Mouse (Mus musculus) forebrain, embryonic 14.5 days (tissue): ENCODE data around the gene Ndrg4. TPM values are rescaled to one million over a fixed set of nuclear protein-coding genes. Genes with fewer than 3 reads are reported as not detected.
A peak's percentile ranks its signal among the peaks of the same experiment; 100 is the strongest.

Experiments
- ATAC-seq: fragments of 200-750 bp; cut with Nextera tagmentation; 2 replicates; pipeline ENCODE4 v1.8.0; 2017; ENCODE audit warnings: mild to moderate bottlenecking, moderate library complexity
- DNase-seq: peaks from one replicate; pipeline ENCODE4 v3.0.0-alpha.2; 2015; ENCODE audit warnings: low spot score
- H3K27ac ChIP-seq: fragments of 300-500 bp; sonication (generic); 2 replicates; pipeline ENCODE4 v1.5.1; 2014; ENCODE audit warnings: low read depth, mild to moderate bottlenecking, control low read depth, low read length, moderate library complexity
- H3K27me3 ChIP-seq: fragments of 300-500 bp; sonication (generic); replicated peaks from 2 replicates; pipeline ENCODE4 v1.6.1; 2014; ENCODE audit warnings: low read length, control low read depth, mixed read lengths; ENCODE audit not compliant: control insufficient read depth, insufficient read depth
- H3K36me3 ChIP-seq: fragments of 300-500 bp; sonication (generic); 2 replicates; pipeline ENCODE4 v1.6.1; 2014; ENCODE audit warnings: low read length, control low read depth; ENCODE audit not compliant: control insufficient read depth, insufficient read depth
- H3K4me1 ChIP-seq: fragments of 300-500 bp; sonication (generic); 2 replicates; pipeline ENCODE4 v1.6.1; 2014; ENCODE audit warnings: antibody characterized with exemption, low read length, control low read depth; ENCODE audit not compliant: control insufficient read depth, insufficient read depth
- H3K4me2 ChIP-seq: fragments of 300-500 bp; sonication (generic); 2 replicates; pipeline ENCODE4 v1.6.1; 2014; ENCODE audit warnings: mild to moderate bottlenecking, control low read depth, low read length
- H3K4me3 ChIP-seq: fragments of 300-500 bp; sonication (generic); 2 replicates; pipeline ENCODE4 v1.5.1; 2014; ENCODE audit warnings: low read depth, low read length, control low read depth
- H3K9ac ChIP-seq: fragments of 300-500 bp; sonication (generic); 2 replicates; pipeline ENCODE4 v1.6.1; 2014; ENCODE audit warnings: mild to moderate bottlenecking, low read length, control low read depth, moderate library complexity
- H3K9me3 ChIP-seq: fragments of 300-500 bp; sonication (generic); replicated peaks from 2 replicates; pipeline ENCODE4 v1.6.1; 2016; ENCODE audit warnings: low read length, control low read depth, mixed read lengths; ENCODE audit not compliant: control insufficient read depth
- WGBS: fragments of 180-500 bp; shearing (Covaris S2); extraction: QIAGEN DNeasy Blood & Tissue Kit; methylation state at CpG from one replicate; pipeline ENCODE4 v1.1.7; 2014; 5-methylcytosine and 5-hydroxymethylcytosine counted together
- polyA plus RNA-seq: library from polyadenylated mRNA; unstranded; fragments of >200 nt; fragmentation: Nextera tagmentation; extraction: Ambion mirVana; gene quantifications from 2 replicates; pipeline ENCODE4 v1.2.1, GENCODE M21; 2014

The Ndrg4 gene
- polyA plus RNA-seq, 1 experiment from 2014 or later = 154 TPM

DNA sequence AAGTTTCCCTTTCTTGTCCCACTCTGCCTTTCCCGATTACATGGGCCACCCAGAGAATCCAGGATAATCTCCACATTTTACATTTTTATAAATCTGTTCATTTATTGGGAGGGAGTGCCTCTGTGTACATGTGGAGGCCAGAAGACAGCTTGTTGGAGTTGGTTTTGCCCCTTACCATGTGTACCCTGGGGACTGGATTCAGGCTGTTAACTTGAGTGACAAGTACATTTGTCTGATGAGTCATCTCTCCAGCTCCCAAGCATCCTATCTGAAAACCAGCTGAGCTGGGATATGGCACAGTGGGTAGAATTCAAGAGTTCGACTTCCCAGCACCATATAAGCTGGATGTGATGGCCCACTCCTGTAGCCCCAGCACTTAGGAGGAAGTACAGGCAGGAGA is 6.8 kb upstream of the Ndrg4 start:
- ATAC-seq (no peak), DNase-seq (no peak)
- Histone ChIP-seq H3K36me3 (no peaks in the 10 kb centered on the region), H3K27me3 (no peaks in the 10 kb centered on the region), H3K27ac (no peak overlapping the region), H3K9me3 (no peaks in the 10 kb centered on the region), H3K9ac (no peak overlapping the region), H3K4me2 (no peak overlapping the region), H3K4me1 (peaks cover 3% of the 10 kb centered on the region; the same call in 1 of the 2 replicates), H3K4me3 (no peak overlapping the region)
- 90% methylated on average over 2 of the region's 2 CpGs for WGBS

DNA sequence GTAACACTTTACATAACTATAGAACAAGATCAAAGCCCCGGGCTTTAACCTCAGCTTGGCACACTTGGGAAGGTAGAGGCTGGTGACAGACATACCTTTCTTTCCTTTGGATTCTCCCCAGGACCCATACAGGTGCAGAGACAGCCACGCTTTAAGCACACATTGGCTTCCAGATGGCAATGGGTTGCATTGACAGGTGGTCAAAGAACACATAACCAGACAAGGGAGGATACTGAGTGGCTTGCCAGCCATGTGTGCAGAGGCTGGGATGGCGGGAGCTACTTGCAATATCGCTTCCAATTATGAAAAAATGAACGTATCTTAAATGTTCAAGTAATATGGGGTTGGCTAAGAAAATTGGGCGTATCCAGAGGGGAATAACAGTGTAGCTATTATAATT is 4.9 kb upstream of the Ndrg4 start:
- H3K9ac ChIP-seq = no peak overlapping the region
- ATAC-seq (no peak), DNase-seq (no peak)
- no peak overlapping the region for H3K4me2 ChIP-seq
- H3K36me3 ChIP-seq = no peaks in the 10 kb centered on the region
- WGBS = 85% methylated on average over 6 of the region's 6 CpGs
- H3K27me3 ChIP-seq = peaks cover 3% of the 10 kb centered on the region; the same call in 1 of the 2 replicates
- no peaks in the 10 kb centered on the region for H3K9me3 ChIP-seq
- H3K4me3 ChIP-seq = no peak overlapping the region
- H3K4me1 ChIP-seq = peaks cover 3% of the 10 kb centered on the region; the same call in 1 of the 2 replicates
- no peak overlapping the region for H3K27ac ChIP-seq

DNA sequence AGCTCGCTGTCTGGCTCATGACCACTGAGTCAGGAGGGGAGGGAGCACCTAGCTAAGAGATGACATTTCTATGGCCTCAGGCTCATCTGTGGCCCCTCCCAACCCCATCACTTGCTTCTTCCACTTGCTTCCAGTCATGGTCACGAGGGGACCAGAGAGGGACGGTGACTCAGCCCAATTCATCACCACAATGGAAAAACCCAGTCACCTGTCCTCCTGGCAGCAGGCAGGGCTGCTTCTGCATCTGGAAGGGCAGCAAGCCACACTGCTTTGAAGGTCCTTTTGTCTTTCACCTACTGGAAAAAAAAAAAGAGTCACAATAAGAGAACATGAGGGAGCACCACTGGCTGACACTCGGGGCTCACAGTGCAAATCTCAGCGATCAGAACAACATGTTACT is 4.0 kb upstream of the Ndrg4 start:
- DNase-seq (no peak), ATAC-seq (no peak)
- Histone ChIP-seq H3K4me1 (peaks cover 3% of the 10 kb centered on the region; the same call in 1 of the 2 replicates), H3K9me3 (no peaks in the 10 kb centered on the region), H3K27me3 (peaks cover 9% of the 10 kb centered on the region; the same call in 1 of the 2 replicates), H3K9ac (no peak overlapping the region), H3K4me2 (no peak overlapping the region), H3K36me3 (no peaks in the 10 kb centered on the region), H3K27ac (no peak overlapping the region), H3K4me3 (no peak overlapping the region)
- WGBS = 85% methylated on average over 5 of the region's 5 CpGs

GRCm38 (mm10) chr8:95677591-95678023 is 827 bp downstream of the Ndrg4 start:
- peak overlapping the region; percentile 84 for H3K4me2 ChIP-seq
- 2% methylated on average over 11 of the region's 48 CpGs for WGBS
- DNase-seq = peak; percentile 42
- no peaks in the 10 kb centered on the region for H3K36me3 ChIP-seq
- H3K4me1 ChIP-seq = peaks cover 3% of the 10 kb centered on the region; the same call in 1 of the 2 replicates
- H3K27ac ChIP-seq = no peak overlapping the region
- ATAC-seq = peak; percentile 77
- peaks cover 22% of the 10 kb centered on the region for H3K27me3 ChIP-seq
- peak overlapping the region; percentile 71 for H3K9ac ChIP-seq
- H3K4me3 ChIP-seq = peak overlapping the region; percentile 65
- H3K9me3 ChIP-seq = no peaks in the 10 kb centered on the region

DNA sequence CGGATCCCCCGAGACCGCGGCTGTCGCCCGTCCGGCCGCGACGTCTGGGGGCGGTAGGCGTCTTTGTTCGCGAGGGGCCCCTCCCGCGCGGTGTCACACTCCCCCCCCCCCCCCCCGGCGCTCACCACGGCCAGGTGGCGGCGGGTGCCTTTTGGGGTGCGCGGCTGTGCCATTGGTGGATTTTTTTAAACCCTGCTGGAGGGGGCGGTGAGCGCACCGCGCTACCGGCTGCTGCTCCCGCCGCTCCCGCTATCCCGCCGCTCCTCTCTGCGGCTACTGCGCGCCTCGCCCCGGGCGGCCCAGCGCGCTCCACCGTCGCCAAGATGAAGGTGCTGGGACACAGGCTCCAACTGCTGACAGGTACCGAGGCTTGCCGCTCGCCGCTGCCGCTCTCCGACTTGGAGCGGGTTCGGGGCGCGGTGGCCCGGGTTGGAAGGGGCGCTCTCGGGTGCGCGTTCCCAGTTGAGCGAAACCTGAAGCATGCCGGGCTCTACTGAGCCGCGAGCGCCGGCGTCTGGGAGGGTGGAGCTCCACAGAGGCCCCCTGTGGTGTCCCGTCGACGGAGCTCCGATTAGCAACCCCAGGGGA is 1.3 kb downstream of the Ndrg4 start:
- peak; percentile 75 for ATAC-seq
- H3K27ac ChIP-seq = peak overlapping the region; percentile 52; the same call in 1 of the 2 replicates
- H3K4me1 ChIP-seq = peaks cover 3% of the 10 kb centered on the region; the same call in 1 of the 2 replicates
- H3K4me3 ChIP-seq = peak overlapping the region; percentile 65
- no peaks in the 10 kb centered on the region for H3K36me3 ChIP-seq
- H3K4me2 ChIP-seq = peak overlapping the region; percentile 84
- WGBS = under 1% methylated on average over 57 of the region's 70 CpGs
- H3K9ac ChIP-seq = peak overlapping the region; percentile 71
- DNase-seq = peak; percentile 56
- no peaks in the 10 kb centered on the region for H3K9me3 ChIP-seq
- peaks cover 22% of the 10 kb centered on the region for H3K27me3 ChIP-seq

DNA sequence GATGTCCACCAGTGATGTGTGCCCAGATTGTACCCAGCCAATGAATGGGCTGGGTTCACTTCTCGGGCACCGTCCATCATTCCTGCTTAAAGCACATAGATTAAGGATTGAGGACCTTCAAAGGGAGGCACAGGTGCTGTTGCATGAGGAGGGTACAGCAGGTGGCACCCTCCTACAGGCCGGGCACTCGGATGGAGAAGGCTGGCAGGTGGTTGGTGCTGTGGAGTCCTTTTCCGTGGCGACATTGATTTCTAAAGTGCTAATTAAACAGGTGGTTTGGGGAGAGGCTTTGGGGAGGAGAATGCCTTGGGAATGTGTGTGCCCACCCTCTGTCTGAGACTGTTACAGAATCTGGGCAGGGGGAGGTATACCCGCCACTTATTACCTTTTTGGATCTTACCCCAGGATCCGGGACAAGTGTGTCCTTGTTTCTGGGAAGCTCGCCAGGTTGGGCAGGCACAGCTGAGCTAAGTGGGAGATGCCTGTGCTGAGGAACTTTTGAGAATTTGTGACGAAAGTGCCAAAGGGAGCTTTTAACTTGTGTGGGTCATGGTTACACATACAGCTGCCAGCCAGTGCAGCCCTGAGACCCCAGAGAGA is 11.4 kb downstream of the Ndrg4 start:
- 44% methylated on average over 10 of the region's 10 CpGs for WGBS
- DNase-seq (peak; percentile 60), ATAC-seq (peak; percentile 37; the same call in 1 of the 2 replicates)
- no peaks in the 10 kb centered on the region for H3K9me3 ChIP-seq
- H3K4me3 ChIP-seq = no peak overlapping the region
- no peaks in the 10 kb centered on the region for H3K27me3 ChIP-seq
- no peaks in the 10 kb centered on the region for H3K4me1 ChIP-seq
- H3K9ac ChIP-seq = no peak overlapping the region
- no peaks in the 10 kb centered on the region for H3K36me3 ChIP-seq
- no peak overlapping the region for H3K27ac ChIP-seq
- H3K4me2 ChIP-seq = no peak overlapping the region

- no peak overlapping the region for H3K9ac ChIP-seq
- no peak for ATAC-seq
- no peaks in the 10 kb centered on the region for H3K36me3 ChIP-seq
- H3K4me2 ChIP-seq = no peak overlapping the region
- DNase-seq = no peak
- WGBS = 81% methylated on average over 13 of the region's 13 CpGs
- no peaks in the 10 kb centered on the region for H3K9me3 ChIP-seq
- H3K27me3 ChIP-seq = no peaks in the 10 kb centered on the region
- H3K4me1 ChIP-seq = peaks cover 6% of the 10 kb centered on the region; the same call in 1 of the 2 replicates
- H3K27ac ChIP-seq = no peak overlapping the region
- H3K4me3 ChIP-seq = no peak overlapping the region
Measured at GRCm38 (mm10) chr8:95690929-95691541, 14.3 kb downstream of the Ndrg4 start.

DNA sequence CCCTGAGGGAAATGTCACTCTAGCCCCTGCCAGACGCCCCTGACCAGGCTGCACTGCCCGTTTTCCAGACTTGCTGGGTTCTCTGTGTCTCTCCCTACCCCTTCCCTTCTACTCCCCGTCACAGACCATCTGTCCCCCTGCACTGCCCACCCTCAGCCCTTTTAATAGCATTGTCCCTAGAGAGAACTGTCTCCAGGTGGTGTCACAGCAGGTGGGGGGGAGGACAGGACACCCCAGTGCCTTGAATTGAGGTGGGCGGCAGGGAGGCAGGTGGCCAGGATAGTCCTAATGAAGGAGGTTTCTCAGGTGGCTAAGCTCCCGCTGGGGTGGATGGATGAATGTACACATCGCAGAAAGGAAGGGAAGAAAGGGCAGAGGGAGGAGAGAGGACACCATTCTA is 17.9 kb downstream of the Ndrg4 start:
- Histone ChIP-seq H3K9me3 (no peaks in the 10 kb centered on the region), H3K27ac (no peak overlapping the region; the same call in 1 of the 2 replicates), H3K9ac (peak overlapping the region; percentile 36; the same call in 1 of the 2 replicates), H3K4me1 (peaks cover 6% of the 10 kb centered on the region; the same call in 1 of the 2 replicates), H3K36me3 (no peaks in the 10 kb centered on the region), H3K4me2 (no peak overlapping the region), H3K27me3 (0 out of 2 replicates have a peak, but pooled peaks cover 6% of the 10 kb centered on the region), H3K4me3 (no peak overlapping the region)
- WGBS = 4% methylated on average over 6 of the region's 6 CpGs
- DNase-seq (no peak), ATAC-seq (peak; percentile 40; the same call in 1 of the 2 replicates)
